Mouse (Mus musculus) T-helper 17 cell (primary cell): ENCODE results near the gene Dab2ip.

Experiments
- in situ Hi-C, 2 experiments: fragments of 300-600 bp; cut with MboI, MseI; formaldehyde crosslinking; loops; 1 replicate in 1 of 2; 2 replicates in 1 of 2; pipeline ENCODE4 v1.15.1; 2025; ENCODE audit warnings: high pct_unique_total_duplicates in 2 of 2

Gene Dab2ip

GRCm38 (mm10) chr2:35557911-35558825 lies at the start of gene Dab2ip:
Dab2ip (plus strand) TSS chr2:35558266.
- in situ Hi-C loops = no loop called here

DNA sequence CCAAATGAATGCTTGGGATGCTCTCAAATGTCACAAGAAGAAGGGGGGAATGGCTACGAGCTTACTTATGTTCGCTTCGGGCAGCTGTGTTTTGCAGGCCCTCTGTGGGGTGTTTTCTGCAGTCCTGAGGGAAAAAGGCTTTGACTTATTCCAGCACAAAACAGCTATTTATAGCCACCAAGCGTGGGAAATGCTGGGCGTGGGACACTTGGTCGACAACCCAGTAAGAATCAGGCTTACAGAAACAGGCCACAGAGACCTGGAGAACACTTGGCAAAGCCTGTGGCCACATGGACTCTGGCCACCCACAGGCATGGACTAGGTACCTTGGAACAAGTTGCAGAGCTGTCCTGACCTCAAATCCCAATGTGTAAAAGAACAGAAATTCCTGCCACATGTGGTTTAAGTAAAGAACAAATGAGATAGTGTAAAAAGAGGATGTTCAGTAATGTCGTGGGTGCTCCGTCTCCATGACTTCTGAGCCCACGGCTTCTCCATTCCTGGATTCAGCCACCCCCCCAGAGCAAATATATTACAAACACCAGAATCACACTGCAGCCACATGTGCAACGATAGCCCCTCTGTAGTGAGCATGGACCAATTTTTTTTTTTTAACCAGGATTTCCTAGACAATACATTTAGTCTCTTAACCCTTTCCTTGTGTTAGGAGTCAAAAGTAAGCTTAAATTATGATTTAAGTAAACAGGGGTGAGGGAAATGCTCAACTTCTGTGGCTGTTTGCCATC lies 49.3 kb upstream of the Dab2ip start:
- in situ Hi-C loops = no loop called here

- in situ Hi-C loops = no loop called here
Measured at GRCm38 (mm10) chr2:35509343-35509667, 48.8 kb upstream of the Dab2ip start.

GRCm38 (mm10) chr2:35509888-35510287 lies 48.2 kb upstream of the Dab2ip start:
- in situ Hi-C loops = no loop called here

GRCm38 (mm10) chr2:35510920-35511319 lies 47.1 kb upstream of the Dab2ip start:
- in situ Hi-C loops = no loop called here

DNA sequence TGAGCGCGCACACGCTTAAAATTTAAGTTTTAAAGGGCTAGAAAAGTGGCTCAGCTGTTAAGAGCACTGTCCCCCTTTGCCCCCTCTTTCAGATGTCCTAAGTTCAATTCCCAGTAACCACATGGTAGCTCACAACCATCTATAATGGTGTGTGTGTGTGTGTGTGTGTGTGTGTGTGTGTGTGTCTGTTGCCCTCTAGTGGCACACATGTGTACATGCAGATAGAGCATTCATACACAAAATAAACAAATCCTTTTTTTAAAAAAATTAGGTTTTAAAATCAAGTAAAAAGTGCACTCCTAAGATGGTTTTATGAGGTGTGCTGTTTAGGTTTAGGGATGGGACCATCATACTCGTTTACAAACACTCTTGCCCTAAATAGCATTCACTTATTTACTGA lies 45.8 kb upstream of the Dab2ip start:
- in situ Hi-C loops = no loop called here

DNA sequence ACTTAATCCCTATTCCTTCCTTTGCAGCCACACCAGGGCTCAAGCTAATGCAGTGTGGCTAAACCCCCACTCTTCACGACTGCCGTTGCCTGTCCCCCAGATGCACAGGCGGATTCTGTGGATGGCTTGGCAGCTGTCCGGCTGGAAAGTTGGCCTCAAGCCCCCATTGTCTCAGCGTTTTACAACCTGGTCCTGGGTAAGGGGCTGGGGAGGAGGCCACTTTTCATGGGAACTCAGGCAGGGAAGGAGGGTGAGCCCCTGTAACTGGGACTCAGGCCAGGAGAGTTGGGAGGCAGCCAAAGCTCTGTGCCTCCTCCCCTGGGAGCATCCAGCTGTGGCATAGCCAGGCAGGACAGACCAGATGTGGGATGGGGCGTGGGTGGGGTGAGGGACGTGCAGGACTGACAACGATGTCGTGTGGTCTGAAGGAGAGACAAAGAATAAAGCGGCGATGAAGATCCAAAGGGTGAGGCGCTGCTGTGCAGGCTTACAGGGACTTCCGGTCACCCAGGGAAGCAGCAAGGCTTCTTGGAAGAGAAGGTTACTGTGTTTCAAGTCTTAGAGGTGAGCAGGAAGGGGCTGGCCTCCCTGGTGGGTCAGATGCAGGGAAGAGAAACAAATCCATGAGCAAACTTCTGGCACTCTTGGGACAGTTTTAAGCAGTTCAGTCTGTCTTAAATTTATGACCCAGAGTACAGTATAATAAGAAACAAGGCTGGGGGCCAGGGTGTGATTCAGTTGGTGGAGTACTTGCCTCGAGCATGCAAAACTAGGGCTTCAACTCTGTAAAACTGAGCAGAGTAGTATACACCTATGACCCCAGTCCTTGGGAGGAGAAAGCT lies 43.8 kb upstream of the Dab2ip start:
- in situ Hi-C loops = no loop called here

- in situ Hi-C loops = loop anchor here in 1 of 2 experiments (10.0 kb wide), 1 partner anchor 1762 kb away; no protein-coding TSS in a partner anchor
Measured at GRCm38 (mm10) chr2:35526612-35527242, 31.3 kb upstream of the Dab2ip start.

DNA sequence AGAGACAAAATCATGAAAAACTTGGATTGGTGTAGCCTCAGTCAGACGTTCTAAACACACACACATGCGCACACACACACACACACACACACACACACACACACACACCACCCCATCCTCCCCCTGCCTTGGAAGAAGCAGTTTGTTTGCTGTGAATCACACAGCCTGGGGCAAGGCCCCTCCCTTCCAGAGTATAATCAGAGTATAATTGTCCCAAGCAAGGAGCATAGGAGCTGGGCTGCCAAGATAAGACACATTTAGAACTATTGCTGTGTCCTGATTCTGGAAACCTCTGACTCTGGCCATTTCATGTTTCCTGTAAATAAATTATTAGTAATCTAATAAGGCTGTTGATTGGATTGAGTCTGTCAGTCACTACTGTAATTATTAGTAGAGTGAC lies 29.0 kb upstream of the Dab2ip start:
- in situ Hi-C loops = loop anchor here in 1 of 2 experiments (10.0 kb wide), 1 partner anchor 1764 kb away; no protein-coding TSS in a partner anchor

DNA sequence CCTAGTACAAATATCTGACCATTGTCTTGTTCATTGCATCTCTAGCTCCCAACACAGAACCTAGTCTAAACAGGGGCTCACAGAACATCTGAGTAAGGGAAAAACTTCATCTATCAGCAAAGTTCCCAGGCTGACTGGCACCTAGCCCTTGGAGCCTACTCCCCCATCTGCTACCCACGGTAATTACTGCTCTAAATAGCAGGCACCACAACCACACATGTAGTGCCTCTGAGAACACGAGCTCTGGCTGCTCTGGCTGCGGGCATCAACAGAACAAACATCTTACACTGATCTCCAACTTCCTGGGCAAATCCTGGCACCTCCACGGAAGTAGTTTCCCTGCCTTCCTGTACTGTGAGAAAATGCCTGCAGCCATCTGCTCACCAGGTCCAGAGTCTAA lies 28.2 kb upstream of the Dab2ip start:
- in situ Hi-C loops = loop anchor here in 1 of 2 experiments (10.0 kb wide), 1 partner anchor 1765 kb away; no protein-coding TSS in a partner anchor

DNA sequence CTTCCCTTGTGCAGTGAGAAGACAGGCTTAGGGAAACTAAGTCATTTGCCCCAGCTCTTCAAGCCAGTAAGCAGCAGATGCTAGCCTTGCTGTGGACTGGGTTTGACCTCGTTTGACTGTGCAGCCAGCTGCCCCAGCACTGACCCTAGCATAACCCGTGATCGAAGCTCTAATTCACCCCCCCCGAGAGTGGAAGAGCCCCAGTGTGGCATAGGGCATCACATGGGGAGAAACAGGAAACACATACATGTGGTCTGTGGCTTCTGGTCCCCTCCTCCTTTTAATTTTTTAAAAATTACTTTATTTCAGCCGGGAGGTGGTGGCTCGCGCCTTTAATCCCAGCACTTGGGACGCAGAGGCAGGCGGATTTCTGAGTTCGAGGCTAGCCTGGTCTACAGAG lies 27.3 kb upstream of the Dab2ip start:
- in situ Hi-C loops = no loop called here

DNA sequence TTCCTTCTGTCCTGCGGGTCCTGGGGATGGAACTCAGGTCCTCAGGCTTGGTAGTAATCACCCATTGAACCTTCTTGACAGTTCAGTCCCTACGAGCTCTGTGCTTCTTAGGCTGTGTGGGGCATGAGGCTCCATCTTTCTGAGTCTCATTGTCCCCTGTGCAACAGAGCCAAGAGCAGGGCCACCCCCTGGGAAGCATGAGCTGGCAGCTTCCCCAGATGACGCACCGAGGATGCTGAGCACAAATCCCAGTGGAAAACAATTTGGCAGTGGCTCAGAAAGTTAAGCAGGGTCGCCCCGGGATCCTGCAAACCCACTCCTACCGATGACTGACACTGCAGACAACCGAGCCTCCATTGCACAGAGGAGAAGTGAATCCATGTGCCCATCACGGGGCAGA lies 24.4 kb upstream of the Dab2ip start:
- in situ Hi-C loops = no loop called here

DNA sequence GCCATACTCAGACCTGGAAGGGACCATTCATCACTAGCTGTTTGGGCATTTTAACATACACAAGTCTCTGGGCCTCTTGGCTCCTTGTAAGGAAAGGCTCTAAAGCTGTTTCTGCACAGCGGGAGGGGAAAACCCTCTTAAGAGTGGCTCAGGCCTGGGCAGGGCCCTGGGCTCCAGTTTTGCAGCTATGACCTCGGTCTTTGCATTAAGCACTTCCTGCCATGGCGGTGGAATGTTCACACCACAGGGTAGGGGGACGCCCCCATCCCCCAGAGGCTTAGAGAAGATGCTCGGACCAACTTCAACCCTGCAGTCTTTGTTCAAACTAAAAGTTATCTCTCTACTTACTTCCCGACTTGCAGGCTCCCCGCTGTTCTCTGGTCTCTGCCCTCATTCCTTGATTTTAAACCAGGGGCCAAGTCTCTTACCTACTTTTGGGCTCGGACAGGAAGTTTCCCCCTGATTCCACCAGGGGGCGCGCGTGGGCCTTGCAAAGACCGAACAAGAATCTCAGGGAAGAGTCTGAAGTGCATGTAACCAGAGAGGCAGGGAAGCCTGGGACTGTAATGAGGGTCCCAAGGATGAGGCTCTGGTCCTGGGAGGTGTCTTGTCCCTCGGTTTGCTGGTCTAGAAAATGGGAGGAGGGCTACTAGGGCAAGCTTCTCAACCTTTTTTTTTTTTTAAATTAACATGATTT lies 18.6 kb upstream of the Dab2ip start:
- in situ Hi-C loops = no loop called here

GRCm38 (mm10) chr2:35540798-35541197 lies 17.3 kb upstream of the Dab2ip start:
- in situ Hi-C loops = no loop called here

- in situ Hi-C loops = loop anchor here (5.0 kb wide), 4 partner anchors 47 to 383 kb away; no protein-coding TSS in a partner anchor
Measured at GRCm38 (mm10) chr2:35544717-35545116, 13.3 kb upstream of the Dab2ip start.

GRCm38 (mm10) chr2:35545125-35545590 lies 12.9 kb upstream of the Dab2ip start:
- in situ Hi-C loops = loop anchor here (5.0 kb wide), 4 partner anchors 48 to 382 kb away; no protein-coding TSS in a partner anchor

GRCm38 (mm10) chr2:35546462-35546861 lies 11.6 kb upstream of the Dab2ip start:
- in situ Hi-C loops = loop anchor here (5.0 kb wide), 4 partner anchors 49 to 381 kb away; no protein-coding TSS in a partner anchor

GRCm38 (mm10) chr2:35549191-35549590 lies 8.9 kb upstream of the Dab2ip start:
- in situ Hi-C loops = loop anchor here (5.0 kb wide), 4 partner anchors 52 to 378 kb away; no protein-coding TSS in a partner anchor

DNA sequence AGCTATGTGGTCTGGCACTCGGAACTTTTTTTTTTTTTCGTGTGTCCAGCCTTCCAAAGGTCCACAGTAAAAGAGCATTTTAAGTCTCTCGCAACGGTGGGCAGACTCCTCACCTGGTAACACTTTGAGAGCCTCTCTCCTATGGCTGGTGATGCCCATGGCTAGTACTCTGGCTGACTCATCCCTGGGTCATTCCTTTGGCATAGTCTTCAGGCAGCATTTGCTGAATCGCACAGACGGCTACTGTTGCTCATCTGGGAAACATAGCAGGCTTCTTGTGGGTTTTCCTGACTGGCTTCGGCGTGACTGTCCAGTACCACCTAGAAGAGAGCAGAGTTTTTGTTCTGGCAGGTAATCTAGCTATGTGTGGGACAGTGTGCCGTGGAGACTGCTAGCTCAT lies 8.0 kb upstream of the Dab2ip start:
- in situ Hi-C loops = loop anchor here (5.0 kb wide), 2 partner anchors 52 to 357 kb away; no protein-coding TSS in a partner anchor

GRCm38 (mm10) chr2:35556918-35557486 lies 1.1 kb upstream of the Dab2ip start:
- in situ Hi-C loops = no loop called here
